Comparison of ENCODE assay signal across 9 mouse cellular contexts in genomic region chr15:60824751-60825227, GRCm38 (mm10). TPM values are rescaled to one million over a fixed set of nuclear protein-coding genes. Genes with fewer than 3 reads are reported as not detected.
DNase-seq lines count a peak whose midpoint lies in the region; ATAC-seq and TF ChIP-seq lines count a peak whose summit lies in the region.
"Had no signal": no experiment of that assay in that cellular context is flagged by ENCODE, and none has a peak within 500 bp of the region (broad histone marks: within the 10 kb centered on the region; RNA-seq: fewer than 3 reads in every experiment).

No protein-coding gene starts in this region.

- peak overlapping the region; percentile 68 for H3K9ac ChIP-seq in forebrain, embryonic 12.5 days
- peak overlapping the region; percentile 66 for H3K9ac ChIP-seq in heart, postnatal 0 days (replicated peaks; ENCODE audit: low read depth, low read length)
- H3K9ac ChIP-seq in liver, embryonic 15.5 days: peak overlapping the region; percentile 51
- H3K9ac ChIP-seq in neural tube, embryonic 11.5 days (ENCODE audit: low read length): peak overlapping the region; percentile 55
- peak overlapping the region; percentile 79 for H3K9ac ChIP-seq in stomach, embryonic 16.5 days (ENCODE audit: low read length)

- peak; percentile 17; the same call in 1 of the 2 replicates for TF ChIP-seq CTCF in heart, postnatal 0 days (IDR thresholded peaks at IDR 0.05; ENCODE audit: low read depth)

- WGBS in forebrain, embryonic 12.5 days: under 1% methylated on average over 30 of the region's 32 CpGs
- WGBS in heart, postnatal 0 days: 1% methylated on average over 32 of the region's 32 CpGs
- WGBS in liver, embryonic 15.5 days (ENCODE audit: insufficient replicate concordance): under 1% methylated on average over 32 of the region's 32 CpGs
- WGBS in neural tube, embryonic 11.5 days: 0% methylated on average over 24 of the region's 32 CpGs
- 0% methylated on average over 32 of the region's 32 CpGs for WGBS in stomach, embryonic 16.5 days

- peaks cover 23% of the 10 kb centered on the region for H3K4me1 ChIP-seq in forebrain, embryonic 12.5 days
- 0 out of 2 replicates have a peak, but pooled peaks cover 5% of the 10 kb centered on the region for H3K4me1 ChIP-seq in heart, postnatal 0 days (ENCODE audit: control insufficient read depth, insufficient read depth)
- peaks cover 28% of the 10 kb centered on the region for H3K4me1 ChIP-seq in liver, embryonic 15.5 days (replicated peaks)
- peaks cover 8% of the 10 kb centered on the region; the same call in 1 of the 2 replicates for H3K4me1 ChIP-seq in neural tube, embryonic 11.5 days (ENCODE audit: control insufficient read depth, insufficient read depth, low read length)
- peaks cover 11% of the 10 kb centered on the region; the same call in 1 of the 2 replicates for H3K4me1 ChIP-seq in stomach, embryonic 16.5 days (ENCODE audit: control insufficient read depth, insufficient read depth, low read length)

- peak overlapping the region; percentile 98 for H3K4me2 ChIP-seq in forebrain, embryonic 12.5 days
- peak overlapping the region; percentile 100 for H3K4me2 ChIP-seq in heart, postnatal 0 days (ENCODE audit: low read depth, low read length)
- peak overlapping the region; percentile 90 for H3K4me2 ChIP-seq in liver, embryonic 15.5 days
- peak overlapping the region; percentile 100 for H3K4me2 ChIP-seq in neural tube, embryonic 11.5 days (ENCODE audit: low read depth)
- peak overlapping the region; percentile 97 for H3K4me2 ChIP-seq in stomach, embryonic 16.5 days (ENCODE audit: low read depth, low read length)

- peak; percentile 91 for ATAC-seq in forebrain, embryonic 12.5 days (ENCODE audit: low FRiP score)
- ATAC-seq in heart, postnatal 0 days (ENCODE audit: insufficient read depth, low read depth): peak; percentile 94
- peak; percentile 87 for ATAC-seq in liver, embryonic 15.5 days (ENCODE audit: insufficient read depth)
- peak; percentile 73 for ATAC-seq in neural tube, embryonic 11.5 days (ENCODE audit: insufficient read depth, low FRiP score, low TSS enrichment)
- ATAC-seq in stomach, embryonic 16.5 days (ENCODE audit: insufficient read depth, low FRiP score): peak; percentile 95

- H3K36me3 ChIP-seq in forebrain, embryonic 12.5 days (replicated peaks): peaks cover 6% of the 10 kb centered on the region
- H3K36me3 ChIP-seq in heart, postnatal 0 days (replicated peaks; ENCODE audit: control insufficient read depth, insufficient read depth, low read length): 0 out of 2 replicates have a peak, but pooled peaks cover 3% of the 10 kb centered on the region
- H3K36me3 ChIP-seq in liver, embryonic 15.5 days (replicated peaks): no peaks in the 10 kb centered on the region
- H3K36me3 ChIP-seq in neural tube, embryonic 11.5 days (ENCODE audit: control insufficient read depth, insufficient read depth, low read length): no peaks in the 10 kb centered on the region
- H3K36me3 ChIP-seq in stomach, embryonic 16.5 days (ENCODE audit: control insufficient read depth, insufficient read depth, low read length): no peaks in the 10 kb centered on the region

- H3K27ac ChIP-seq in forebrain, embryonic 12.5 days: peak overlapping the region; percentile 66
- H3K27ac ChIP-seq in heart, postnatal 0 days (ENCODE audit: low read depth): peak overlapping the region; percentile 73
- H3K27ac ChIP-seq in liver, embryonic 15.5 days (replicated peaks): peak overlapping the region; percentile 76
- H3K27ac ChIP-seq in neural tube, embryonic 11.5 days (ENCODE audit: low read depth, low read length): 0 out of 2 replicates have a peak overlapping the region, but pooled peaks have one; percentile 34
- H3K27ac ChIP-seq in stomach, embryonic 16.5 days (ENCODE audit: low read length): peak overlapping the region; percentile 97

- no peaks in the 10 kb centered on the region for H3K9me3 ChIP-seq in forebrain, embryonic 12.5 days
- no peaks in the 10 kb centered on the region for H3K9me3 ChIP-seq in heart, postnatal 0 days (replicated peaks; ENCODE audit: control insufficient read depth, low read length)
- no peaks in the 10 kb centered on the region for H3K9me3 ChIP-seq in liver, embryonic 15.5 days (replicated peaks)
- H3K9me3 ChIP-seq in neural tube, embryonic 11.5 days (ENCODE audit: control insufficient read depth, low read length): no peaks in the 10 kb centered on the region
- 0 out of 2 replicates have a peak, but pooled peaks cover 3% of the 10 kb centered on the region for H3K9me3 ChIP-seq in stomach, embryonic 16.5 days (replicated peaks; ENCODE audit: control insufficient read depth, low read length)

- TF ChIP-seq EP300 in heart, postnatal 0 days (IDR thresholded peaks at IDR 0.05; ENCODE audit: low read depth): no peak

- H3K4me3 ChIP-seq in forebrain, embryonic 12.5 days (replicated peaks): peak overlapping the region; percentile 64
- peak overlapping the region; percentile 63 for H3K4me3 ChIP-seq in heart, postnatal 0 days (ENCODE audit: low read depth, low read length)
- H3K4me3 ChIP-seq in liver, embryonic 15.5 days (replicated peaks): peak overlapping the region; percentile 65
- H3K4me3 ChIP-seq in neural tube, embryonic 11.5 days (ENCODE audit: low read depth, low read length): peak overlapping the region; percentile 66
- peak overlapping the region; percentile 70 for H3K4me3 ChIP-seq in stomach, embryonic 16.5 days (replicated peaks; ENCODE audit: low read length)

- peak; percentile 89 for DNase-seq in CD4-positive helper T cell, adult 2 months (ENCODE audit: low read depth, low spot score)
- peak; percentile 72 for DNase-seq in c-Kit-positive CD71-positive TER-119-negative erythroid progenitor cells, embryonic 14.5 days (ENCODE audit: low read depth)
- peak; percentile 91 for DNase-seq in heart, postnatal 0 days (ENCODE audit: low spot score)
- DNase-seq in kidney, postnatal 4 days: peak; percentile 94 to 97
- peak; percentile 88 for DNase-seq in neural tube, embryonic 11.5 days (ENCODE audit: low spot score)

- H3K27me3 ChIP-seq in forebrain, embryonic 12.5 days: peaks cover 5% of the 10 kb centered on the region; the same call in 1 of the 2 replicates
- no peaks in the 10 kb centered on the region for H3K27me3 ChIP-seq in heart, postnatal 0 days (ENCODE audit: control insufficient read depth, insufficient read depth, low read length)
- peaks cover 32% of the 10 kb centered on the region for H3K27me3 ChIP-seq in liver, embryonic 15.5 days
- H3K27me3 ChIP-seq in neural tube, embryonic 11.5 days (ENCODE audit: control insufficient read depth, insufficient read depth, low read length): no peaks in the 10 kb centered on the region
- H3K27me3 ChIP-seq in stomach, embryonic 16.5 days (ENCODE audit: control insufficient read depth, insufficient read depth, low read length): no peaks in the 10 kb centered on the region

RNA-seq across cellular contexts. Expression of gene Fam84b, which starts 28.8 kb away (rescaled TPM):
- polyA plus RNA-seq in forebrain, embryonic 12.5 days (2016; fragmentation: Nextera tagmentation; extraction: Ambion mirVana): 14.1 and 19.7 TPM in 2 replicates
- 1.7 and 5.3 TPM in 2 replicates for total RNA-seq in heart, postnatal 0 days (2014; rRNA removed; ENCODE audit: low replicate concordance)
- 2.7 and 3.2 TPM in 2 replicates for polyA plus RNA-seq in heart, postnatal 0 days (2015; fragmentation: Nextera tagmentation; extraction: Ambion mirVana)
- 2.6 TPM in 2 replicates for polyA plus RNA-seq in liver, embryonic 15.5 days (2015; fragmentation: Nextera tagmentation; extraction: Ambion mirVana)
- 11.3 and 11.7 TPM in 2 replicates for polyA plus RNA-seq in neural tube, embryonic 11.5 days (2014; fragmentation: Nextera tagmentation; extraction: Ambion mirVana)
- 23.2 and 24.7 TPM in 2 replicates for polyA plus RNA-seq in stomach, embryonic 16.5 days (2015; fragmentation: Nextera tagmentation; extraction: Ambion mirVana)
- total RNA-seq: MEL had no signal

Comparison
In these comparisons a context has a peak if more than half of its experiments do, and no peak if none do; other contexts are left out.
1. Peak in every context shown above with its lines: DNase-seq, ATAC-seq, H3K4me3 ChIP-seq and H3K27ac ChIP-seq.
2. H3K27ac ChIP-seq: peak in every context shown above with its lines; median percentile 97 in stomach, embryonic 16.5 days; 76 in liver, embryonic 15.5 days; 73 in heart, postnatal 0 days; 66 in forebrain, embryonic 12.5 days; 34 in neural tube, embryonic 11.5 days.